Mouse (Mus musculus) megakaryocyte, embryonic 14.5 days (primary cell): ENCODE data around the gene Rnf183.

Experiments
- FLI1 ChIP-seq: IDR thresholded peaks from 2 replicates; pipeline ENCODE4 v1.6.1; 2012; ENCODE audit warnings: low read length, inconsistent platforms, mixed read lengths
- GATA1 ChIP-seq: IDR thresholded peaks from 3 replicates; pipeline ENCODE4 v1.6.1; 2012; ENCODE audit warnings: mixed read lengths, low read length, inconsistent platforms, borderline replicate concordance

DNA sequence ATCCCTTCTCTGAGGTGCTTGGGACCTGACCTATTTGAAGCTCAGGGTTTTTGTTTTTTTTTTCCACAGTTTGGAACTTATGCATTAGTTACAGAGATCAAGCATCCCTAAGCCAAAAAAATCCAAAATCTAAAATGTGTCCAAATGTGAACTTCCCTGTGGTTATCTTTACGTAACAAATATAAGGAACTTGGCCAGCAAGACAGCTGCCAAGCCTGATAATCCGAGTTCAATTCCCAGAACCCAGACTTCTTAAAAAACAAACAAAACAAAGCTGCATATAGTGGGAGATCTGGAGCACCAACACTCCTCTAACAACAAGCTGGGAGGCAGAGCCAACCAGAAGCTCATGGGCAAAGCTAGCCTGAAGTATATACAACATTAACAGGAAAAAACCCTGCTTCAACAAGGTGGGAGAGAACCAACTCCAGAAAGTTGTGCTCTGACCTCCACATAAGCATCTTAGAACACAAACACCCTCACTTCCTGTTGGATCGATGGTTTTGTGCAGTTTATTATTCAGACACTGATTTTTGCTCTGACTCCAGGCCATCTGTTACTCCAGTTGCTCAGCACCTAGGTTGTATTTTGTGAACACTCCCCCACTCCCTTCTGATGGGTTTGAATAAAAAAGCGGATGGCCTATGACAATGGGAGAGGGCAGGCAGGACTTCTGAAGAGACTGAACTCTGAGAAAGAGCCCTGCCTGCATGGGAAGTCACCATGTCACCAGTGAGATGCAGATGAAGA, 37.3 kb downstream of the Rnf183 start:
- TF ChIP-seq GATA1 (no peak), FLI1 (no peak)
